Mouse (Mus musculus): Measurements from ENCODE around the gene Glb1.

- TF ChIP-seq CTCF (IDR thresholded peaks at IDR 0.05; ENCODE audit: borderline replicate concordance, insufficient read depth, low read depth, low read length) (no peak), POLR2A (IDR thresholded peaks at IDR 0.05; ENCODE audit: borderline replicate concordance, insufficient read depth, low read length) (no peak)
These were observed 46.0 kb downstream of the Glb1 start for GRCm38 (mm10) chr9:114446887-114447286.
